Mouse (Mus musculus) G1E (cell line): ENCODE results near the gene Rab36.

Source experiments
- CTCF ChIP-seq: IDR thresholded peaks from 2 replicates; pipeline ENCODE4 v1.5.1; 2012; ENCODE audit warnings: low read depth, low read length, inconsistent platforms, mixed read lengths
- GATA1 ChIP-seq: IDR thresholded peaks from 2 replicates; pipeline ENCODE4 v1.6.1; 2012; ENCODE audit warnings: borderline replicate concordance, low read length, inconsistent platforms, mixed read lengths
- TAL1 ChIP-seq: conservative IDR thresholded peaks from 2 replicates; pipeline ENCODE4 v1.6.1; 2012; ENCODE audit warnings: low read depth, low read length, inconsistent platforms, mixed read lengths

- TF ChIP-seq GATA1 (no peak), CTCF (no peak), TAL1 (no peak)
Measured at GRCm38 (mm10) chr10:75044459-75044858, 7.6 kb downstream of the Rab36 start.
